Mouse (Mus musculus) spleen, adult 12 weeks (tissue): ENCODE results near the gene Mrap2.
"Not testable (repeated sequence)": the region's sequence is repeated elsewhere in the genome, so short reads cannot be mapped to it uniquely, and the experiment has no call there.

Source experiments
- DNase-seq: peaks from one replicate; pipeline ENCODE4 v3.0.0; 2022; ENCODE audit warnings: low spot score

The Mrap2 gene

GRCm38 (mm10) chr9:87144106-87144505 lies at the start of gene Mrap2:
Gene Mrap2, plus strand, starts transcription at chr9:87144306.
- no peak for DNase-seq

DNA sequence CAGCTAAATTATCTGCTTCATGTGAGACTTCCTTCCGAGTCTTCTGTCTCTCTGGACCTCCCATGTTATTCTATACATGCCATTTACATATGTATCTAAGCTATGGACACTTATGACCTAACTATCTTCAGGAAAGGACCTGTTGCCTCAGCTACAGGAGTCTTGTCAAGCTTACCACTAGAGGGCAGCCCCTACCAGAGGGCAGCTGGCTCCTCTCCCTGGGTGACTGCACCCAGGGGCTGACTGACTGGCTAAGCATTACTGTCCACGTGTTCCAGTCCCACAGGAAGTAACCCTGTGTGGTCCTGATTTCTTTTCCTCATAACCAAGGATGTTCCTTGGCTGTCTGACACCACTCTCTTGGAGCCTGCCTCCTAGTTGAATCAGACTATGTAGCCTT lies 46.1 kb upstream of the Mrap2 start:
- no peak for DNase-seq

DNA sequence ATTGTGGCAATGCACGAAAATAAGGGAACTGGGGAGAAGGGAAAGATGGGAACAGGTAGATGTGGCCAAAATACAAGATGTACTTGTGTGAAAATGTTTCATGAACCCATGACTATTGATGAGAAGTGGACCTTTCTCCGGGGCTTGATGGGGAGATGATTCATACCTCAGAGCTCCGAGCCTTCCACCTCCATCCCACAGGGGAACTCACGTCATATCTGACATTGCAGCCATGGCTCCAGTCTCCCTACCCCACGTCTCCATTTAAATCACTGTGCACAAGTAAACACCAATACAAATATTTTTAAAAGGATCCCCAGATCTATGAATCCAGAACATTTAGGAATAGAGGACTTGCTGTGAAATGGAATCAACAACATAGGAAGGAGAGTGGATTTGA lies 29.1 kb upstream of the Mrap2 start:
- DNase-seq: no peak

- DNase-seq: no peak
Measured at GRCm38 (mm10) chr9:87115456-87115931, 28.6 kb upstream of the Mrap2 start.

DNA sequence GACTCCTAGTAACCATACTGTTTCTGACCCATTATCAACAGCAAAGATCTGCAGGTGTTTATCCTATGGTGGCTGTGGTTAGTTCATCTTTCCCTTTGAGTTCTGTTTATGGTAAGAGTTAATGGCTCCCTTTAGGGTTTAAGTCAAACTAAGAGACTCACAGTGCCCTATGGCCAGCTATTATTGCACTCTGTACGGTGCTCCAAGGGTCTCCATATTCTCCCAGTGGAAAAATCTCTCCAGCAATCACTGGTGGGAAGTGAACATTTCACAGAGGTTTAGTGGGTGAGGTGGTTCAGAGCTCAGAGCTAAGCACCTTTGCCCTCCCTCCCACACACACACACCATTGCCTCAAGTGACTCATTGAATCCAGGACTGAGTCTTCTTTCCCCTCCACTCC lies 28.1 kb upstream of the Mrap2 start:
- DNase-seq: no peak

- no peak for DNase-seq
Measured at GRCm38 (mm10) chr9:87118996-87119395, 25.1 kb upstream of the Mrap2 start.

- DNase-seq: no peak
Measured at GRCm38 (mm10) chr9:87121956-87122493, 22.1 kb upstream of the Mrap2 start.

DNA sequence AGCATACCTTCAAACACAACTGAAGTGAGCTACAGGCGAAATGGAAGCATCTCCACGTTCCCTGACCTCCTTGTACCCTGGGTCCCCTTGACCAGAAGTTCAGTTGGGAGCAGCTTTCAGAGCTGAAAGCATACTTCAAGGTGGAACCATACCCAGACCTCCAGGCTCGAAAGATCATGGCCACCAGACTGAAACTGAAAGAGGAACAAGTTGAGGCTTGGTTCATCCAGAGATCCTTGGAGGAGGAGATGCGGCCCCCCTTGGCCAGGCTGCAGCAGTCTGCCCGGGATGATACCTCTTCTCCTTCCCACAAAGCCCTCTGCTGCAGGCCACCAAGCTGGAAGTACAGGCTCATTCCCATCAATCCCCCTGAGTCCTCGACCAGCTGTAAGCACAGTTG lies 17.1 kb upstream of the Mrap2 start:
- DNase-seq: not testable (repeated sequence)

DNA sequence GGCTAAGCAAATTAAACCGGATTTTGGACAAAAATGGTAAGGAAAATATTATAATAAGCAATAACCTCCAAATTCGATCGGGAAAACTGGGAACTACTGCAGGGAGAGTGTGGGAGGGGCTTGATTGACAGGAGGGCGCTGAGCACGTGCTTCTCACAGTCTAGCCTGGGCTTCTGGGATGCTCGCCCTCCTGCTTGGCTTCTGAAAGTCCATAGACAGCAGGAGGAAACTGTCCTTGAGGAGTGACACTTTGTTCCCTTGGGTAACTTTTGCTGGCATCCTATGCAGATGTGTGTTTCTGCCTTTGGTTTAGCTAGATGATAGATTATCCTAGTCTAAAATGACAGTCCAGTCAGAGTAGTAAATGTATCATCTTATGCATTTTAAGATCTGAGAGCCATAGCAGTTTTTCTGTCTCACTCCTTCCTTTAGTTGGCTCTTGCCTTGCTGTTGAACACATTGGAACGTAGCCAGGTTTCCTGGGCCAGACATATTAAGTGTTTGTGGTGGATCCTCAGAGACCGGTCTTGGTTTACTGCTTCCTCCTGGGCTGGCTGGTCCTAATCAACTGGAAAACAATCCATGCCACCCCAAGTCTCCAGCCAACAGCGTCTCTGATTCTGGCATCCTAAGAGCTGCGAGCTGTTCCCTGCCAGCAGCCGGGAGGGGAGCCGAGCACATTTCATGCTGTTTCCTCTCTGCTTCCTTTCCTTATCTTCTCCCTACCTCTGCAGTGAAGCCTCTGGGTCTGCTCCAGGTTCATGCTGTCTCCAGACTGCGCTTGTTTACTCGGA lies 8.1 kb upstream of the Mrap2 start:
- DNase-seq: no peak

DNA sequence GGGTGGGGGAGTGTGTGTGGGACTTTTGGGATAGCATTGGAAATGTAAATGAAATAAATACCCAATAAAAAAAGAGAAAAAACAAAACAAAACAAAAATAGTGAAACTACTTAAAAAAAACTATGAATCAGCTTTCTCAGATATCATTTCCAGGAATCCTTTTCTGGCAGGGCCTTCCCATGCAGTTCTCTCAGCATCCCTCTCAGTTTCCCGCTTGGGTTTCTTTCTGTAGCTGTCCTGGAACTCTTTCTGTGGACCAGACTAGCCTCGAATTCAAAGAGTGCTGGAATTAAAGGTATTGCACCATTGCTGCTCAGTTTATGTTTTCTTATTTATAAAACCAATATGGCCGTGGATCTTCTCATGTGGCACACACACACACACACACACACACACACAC lies 1.0 kb upstream of the Mrap2 start:
- no peak for DNase-seq

DNA sequence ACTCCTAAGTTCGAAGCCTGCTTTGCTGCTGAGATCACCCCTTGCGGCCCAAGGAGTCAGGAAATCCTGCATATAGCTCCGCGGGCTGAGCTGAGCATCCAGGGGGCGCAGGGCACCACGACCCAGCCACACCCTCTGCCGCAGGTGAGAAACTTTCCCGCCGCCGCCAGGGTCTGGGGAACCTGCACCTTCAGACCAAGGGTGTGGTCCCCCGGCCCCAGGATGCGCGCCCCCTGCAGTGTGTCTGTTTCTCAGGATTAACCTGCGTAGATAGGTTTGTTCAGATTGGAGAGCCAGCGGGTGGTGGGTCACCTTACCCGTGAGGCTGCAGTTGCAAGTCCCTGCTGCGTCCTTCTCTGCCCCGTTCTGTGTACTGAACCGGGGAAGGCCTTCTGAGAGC lies 426 bp downstream of the Mrap2 start:
- DNase-seq: no peak

DNA sequence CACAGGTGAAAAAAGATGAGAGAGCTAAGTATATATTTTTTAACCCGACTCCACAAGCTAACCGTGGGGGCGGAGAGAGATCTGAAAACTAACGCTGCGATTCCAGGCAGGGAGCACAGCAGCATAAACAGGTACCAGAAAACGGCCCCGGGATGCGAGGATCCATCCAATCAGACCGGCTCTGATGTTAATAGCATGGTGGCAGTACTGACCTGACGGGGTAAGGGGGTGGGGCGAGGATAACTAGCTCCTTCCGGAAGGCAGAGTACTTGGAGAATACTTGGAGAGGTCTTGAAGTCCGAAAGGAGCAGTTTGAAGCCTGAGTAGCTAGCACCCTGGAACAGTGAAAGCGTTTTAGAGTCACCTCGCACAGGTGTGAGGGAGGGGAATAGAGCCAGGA lies 1.1 kb downstream of the Mrap2 start:
- no peak for DNase-seq

DNA sequence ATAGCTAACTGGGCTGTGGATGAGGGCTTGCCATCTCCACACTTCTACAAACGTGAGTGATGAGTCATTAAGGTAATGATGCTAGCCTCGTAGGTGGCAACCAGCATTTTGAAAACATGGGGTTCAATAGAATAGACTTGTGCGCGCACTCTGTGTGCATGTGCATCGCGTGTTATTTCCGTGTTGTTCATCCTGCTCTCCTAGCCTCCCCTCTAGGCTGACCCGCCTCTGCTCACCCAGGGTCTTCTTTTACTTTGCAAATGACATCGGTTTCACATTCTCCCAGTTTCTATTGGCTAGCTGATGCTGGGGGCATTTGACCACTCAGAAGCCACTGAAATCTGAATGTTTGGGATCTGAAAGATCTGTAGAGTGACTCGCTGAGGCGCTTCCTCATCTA lies 1.6 kb downstream of the Mrap2 start:
- DNase-seq: no peak

- no peak for DNase-seq
Measured at GRCm38 (mm10) chr9:87146400-87146799, 2.3 kb downstream of the Mrap2 start.

GRCm38 (mm10) chr9:87147927-87148326 lies 3.8 kb downstream of the Mrap2 start:
- DNase-seq: no peak

GRCm38 (mm10) chr9:87152641-87153325 lies 8.7 kb downstream of the Mrap2 start:
- DNase-seq: no peak

DNA sequence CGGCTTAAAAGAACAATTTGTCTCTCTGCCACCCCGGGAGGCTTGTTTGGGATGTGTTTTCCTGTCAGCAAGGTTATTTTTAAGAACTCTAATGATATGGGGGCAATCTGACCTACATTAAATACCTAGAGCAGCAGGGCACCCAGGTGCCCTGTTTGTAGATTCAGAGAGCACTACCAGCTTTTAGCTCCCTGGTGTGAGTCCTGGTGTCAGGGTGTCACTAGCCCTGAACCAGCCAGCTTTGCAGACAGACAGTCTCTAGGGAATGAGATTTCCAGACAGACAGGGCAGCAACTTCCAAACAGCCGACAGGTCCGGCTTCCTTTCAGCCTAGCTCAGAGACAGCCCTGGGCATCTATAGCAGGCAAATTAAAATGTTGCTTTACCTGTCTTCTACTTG lies 18.5 kb downstream of the Mrap2 start:
- DNase-seq: no peak

- no peak for DNase-seq
Measured at GRCm38 (mm10) chr9:87167001-87167830, 23.1 kb downstream of the Mrap2 start.

DNA sequence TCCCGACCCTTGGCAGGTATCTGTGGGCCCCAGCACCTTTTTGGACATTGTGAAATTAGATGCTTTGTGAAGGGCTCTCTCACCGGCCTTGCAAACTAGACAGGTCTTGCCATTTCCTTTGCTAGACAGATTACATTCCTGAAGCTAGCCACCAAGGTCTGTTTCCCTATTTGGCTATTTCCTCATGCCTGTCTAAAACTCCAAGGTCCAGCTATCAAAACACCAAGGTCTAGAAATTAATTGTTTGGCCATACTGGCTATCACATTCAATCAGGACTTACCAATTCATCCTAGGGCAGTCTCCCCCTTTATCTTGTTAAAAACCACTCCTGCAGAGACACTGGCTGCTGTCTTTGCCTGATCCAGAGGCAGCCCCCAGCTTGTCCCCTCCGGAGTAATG lies 23.9 kb downstream of the Mrap2 start:
- DNase-seq: no peak

DNA sequence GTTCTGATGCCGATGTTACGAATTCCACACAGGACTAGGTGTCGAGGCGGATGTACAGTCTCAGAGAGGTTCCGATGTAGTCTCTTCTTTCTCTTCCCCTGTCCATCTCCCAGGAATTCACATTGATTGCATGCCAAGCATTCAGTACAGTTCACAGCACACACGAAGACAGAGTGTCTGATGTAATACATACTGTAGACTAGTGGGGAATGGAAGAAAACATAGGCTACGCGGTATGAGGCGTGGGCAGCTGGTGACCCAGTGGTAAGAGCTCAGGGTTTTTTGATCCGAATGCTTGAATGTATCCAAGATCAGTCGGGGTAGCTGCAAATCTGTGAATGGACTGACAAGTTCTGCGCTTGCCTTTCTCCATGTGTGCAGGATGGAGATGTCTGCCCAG lies 25.0 kb downstream of the Mrap2 start:
- DNase-seq: no peak

- DNase-seq: no peak
Measured at GRCm38 (mm10) chr9:87170891-87171290, 26.8 kb downstream of the Mrap2 start.

GRCm38 (mm10) chr9:87171517-87171916 lies 27.4 kb downstream of the Mrap2 start:
- no peak for DNase-seq
